Mouse (Mus musculus) liver, embryonic 14.5 days (tissue): ENCODE measurements at regions not wholly inside any gene's neighbourhood (a gene's known extent, or its start where the extent isn't known, plus 50 kb on each side); places are given as distances from the start of the nearest gene placed in this dataset.

ENCODE experiments used
- CTCF ChIP-seq: IDR thresholded peaks from 2 replicates; pipeline ENCODE4 v1.5.1; 2016; ENCODE audit warnings: antibody characterized with exemption, low read depth, control low read depth
- EP300 ChIP-seq: IDR thresholded peaks from 2 replicates; pipeline ENCODE4 v1.6.1; 2016; ENCODE audit warnings: antibody characterized with exemption, low read depth

- TF ChIP-seq EP300, result no peak
- no peak for TF ChIP-seq CTCF
Measured at GRCm38 (mm10) chr8:126860630-126861029, 85.0 kb downstream of the Tomm20 start.
